Mouse (Mus musculus): ENCODE measurements around the gene Lif.

- TF ChIP-seq CTCF (IDR thresholded peaks at IDR 0.05; ENCODE audit: extremely low read depth, insufficient read depth, insufficient read length, insufficient replicate concordance) (no peak), POLR2A (IDR thresholded peaks at IDR 0.05; ENCODE audit: low read depth, low read length) (no peak)
Measured at GRCm38 (mm10) chr11:4304203-4304602, 46.8 kb downstream of the Lif start.
